Mouse (Mus musculus): ENCODE data around the gene Gm8356. TPM values are rescaled to one million over a fixed set of nuclear protein-coding genes. Genes with fewer than 3 reads are reported as not detected.
"Not testable (repeated sequence)": the region's sequence is repeated elsewhere in the genome, so short reads cannot be mapped to it uniquely, and the experiment has no call there.

Gene Gm8356
- not detected in 2 replicates for polyA plus RNA-seq (2016; fragmentation: Nextera tagmentation; extraction: Ambion mirVana)

DNA sequence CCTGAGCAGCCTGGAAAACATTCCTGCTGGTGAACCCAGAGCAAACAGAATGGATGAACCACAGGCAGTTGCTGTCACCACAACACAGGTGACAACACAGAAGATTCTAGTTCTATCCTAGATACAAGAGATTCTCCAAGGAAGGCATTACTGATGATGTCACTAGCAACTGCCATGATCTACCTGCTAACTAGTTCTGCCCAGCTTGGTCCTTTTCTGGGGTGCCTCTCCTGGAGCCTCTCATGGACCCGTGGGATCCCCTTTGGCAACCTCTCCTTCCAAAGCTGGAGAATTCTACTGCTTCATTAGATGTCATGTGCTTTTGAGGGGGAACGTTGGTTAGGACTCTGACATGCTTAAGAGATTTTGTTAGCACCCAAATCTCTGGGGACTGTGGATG, at the start of gene Gm8356:
TSS of gene Gm8356 (minus strand) at position 101 of the 400 bp plus-strand sequence.
- H3K9me3 ChIP-seq; ATAC-seq (ENCODE audit: insufficient number of reproducible peaks, insufficient read depth, low FRiP score, low TSS enrichment, low read depth); H3K4me2 ChIP-seq; H3K27ac ChIP-seq; H3K9ac ChIP-seq (replicated peaks); H3K4me3 ChIP-seq (replicated peaks); H3K27me3 ChIP-seq; H3K4me1 ChIP-seq (replicated peaks); H3K36me3 ChIP-seq: not testable (repeated sequence)
- 73% methylated on average over 1 of the region's 2 CpGs for WGBS

DNA sequence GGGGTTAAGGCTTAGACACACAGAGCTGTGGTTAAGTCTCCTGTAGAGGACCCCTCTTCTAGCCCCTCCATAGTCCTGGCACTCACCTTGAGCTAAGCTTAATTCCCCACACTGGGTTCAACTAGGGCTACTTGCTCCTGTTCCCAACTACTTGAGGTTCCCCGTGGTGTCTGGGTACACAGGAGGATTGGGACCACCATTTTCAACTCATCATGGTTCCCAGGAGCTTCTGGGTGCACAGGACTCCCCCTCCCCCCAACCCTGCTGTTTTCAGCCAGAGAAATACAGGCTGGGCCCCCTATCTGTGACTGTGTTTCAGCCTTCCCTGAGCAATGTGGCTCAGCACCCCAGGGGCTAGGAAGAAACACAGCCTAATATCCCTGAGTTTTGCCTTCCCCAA, 50.8 kb downstream of the Gm8356 start:
- H3K27ac ChIP-seq; ATAC-seq (ENCODE audit: insufficient number of reproducible peaks, insufficient read depth, low FRiP score, low TSS enrichment, low read depth); H3K4me3 ChIP-seq (replicated peaks); H3K9me3 ChIP-seq; H3K27me3 ChIP-seq; H3K4me2 ChIP-seq; H3K4me1 ChIP-seq (replicated peaks); H3K36me3 ChIP-seq; H3K9ac ChIP-seq (replicated peaks): not testable (repeated sequence)
- WGBS, result 50% methylated on average over 1 of the region's 1 CpGs

DNA sequence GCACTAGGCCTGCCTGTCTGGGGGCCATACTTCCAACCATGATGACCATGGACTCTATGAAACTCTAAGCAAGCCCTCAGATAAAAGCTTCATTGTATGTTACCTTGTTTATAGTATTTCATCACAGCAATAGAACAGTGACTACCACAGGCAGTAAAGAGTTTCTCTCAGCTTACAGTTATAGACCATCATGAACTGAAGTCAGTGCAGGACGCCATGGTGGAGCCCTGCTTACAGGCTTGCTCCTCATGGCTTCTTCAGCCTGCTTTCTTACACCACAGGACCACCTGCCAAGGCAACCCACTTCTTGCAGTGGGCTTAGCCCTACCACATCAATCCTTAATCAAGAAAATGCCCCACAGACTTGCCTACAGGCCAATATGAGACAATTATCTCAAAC, 51.5 kb downstream of the Gm8356 start:
- WGBS, result 75% methylated on average over 1 of the region's 1 CpGs
- ATAC-seq (ENCODE audit: insufficient number of reproducible peaks, insufficient read depth, low FRiP score, low TSS enrichment, low read depth); H3K4me2 ChIP-seq: not testable (repeated sequence)

DNA sequence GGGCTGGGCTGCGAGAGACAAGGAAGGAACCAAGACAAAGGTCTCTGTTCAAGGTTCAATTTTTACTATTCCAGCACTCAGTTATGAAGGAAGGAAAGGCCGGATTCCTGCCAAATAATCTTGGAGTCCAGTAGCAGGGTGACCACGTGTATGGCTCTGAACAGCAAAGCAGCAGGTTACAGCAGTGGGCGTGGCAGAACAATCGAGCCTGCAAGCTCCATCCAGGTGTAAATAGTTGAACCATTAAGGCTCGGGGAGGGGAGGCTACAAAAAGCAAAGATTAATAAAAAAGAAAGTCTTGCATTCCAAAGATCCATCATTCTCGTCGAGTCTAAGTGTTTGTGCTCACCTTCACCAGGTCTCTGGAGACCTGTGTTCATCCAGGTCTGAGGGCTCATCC, 55.0 kb downstream of the Gm8356 start:
- not testable (repeated sequence) for H3K4me2 ChIP-seq; H3K9ac ChIP-seq (replicated peaks); ATAC-seq (ENCODE audit: insufficient number of reproducible peaks, insufficient read depth, low FRiP score, low TSS enrichment, low read depth); H3K27ac ChIP-seq; H3K27me3 ChIP-seq; H3K4me1 ChIP-seq (replicated peaks); H3K9me3 ChIP-seq; H3K4me3 ChIP-seq (replicated peaks); H3K36me3 ChIP-seq
- WGBS, result 82% methylated on average over 8 of the region's 8 CpGs

More for the DNA sequence above, 51.5 kb downstream of the Gm8356 start:
- not testable (repeated sequence) for H3K36me3 ChIP-seq; H3K9me3 ChIP-seq; H3K27ac ChIP-seq; H3K4me3 ChIP-seq (replicated peaks); H3K27me3 ChIP-seq; H3K4me1 ChIP-seq (replicated peaks); H3K9ac ChIP-seq (replicated peaks)

Other genes starting within 250 kb of the Gm8356 start
- not detected in 2 replicates for gene Gm21103, start 232.4 kb downstream of the Gm8356 start, polyA plus RNA-seq (2016; fragmentation: Nextera tagmentation; extraction: Ambion mirVana)
- gene Gm3618, start 193.6 kb downstream of the Gm8356 start, polyA plus RNA-seq (2016; fragmentation: Nextera tagmentation; extraction: Ambion mirVana), result not detected in 2 replicates
- not detected in 2 replicates for gene Gm16440, start 147.0 kb downstream of the Gm8356 start, polyA plus RNA-seq (2016; fragmentation: Nextera tagmentation; extraction: Ambion mirVana)
- 0.99 and 1.3 TPM in 2 replicates for gene Gm3591, start 124.8 kb downstream of the Gm8356 start, polyA plus RNA-seq (2016; fragmentation: Nextera tagmentation; extraction: Ambion mirVana)
- gene Gm3594, start 92.7 kb downstream of the Gm8356 start, polyA plus RNA-seq (2016; fragmentation: Nextera tagmentation; extraction: Ambion mirVana), result not detected in 2 replicates
- 0.31 TPM in 1 of 2 replicates, not detected in the other for gene Gm3629, start 53.3 kb upstream of the Gm8356 start, polyA plus RNA-seq (2016; fragmentation: Nextera tagmentation; extraction: Ambion mirVana)
- gene Gm3460, start 85.1 kb upstream of the Gm8356 start, polyA plus RNA-seq (2016; fragmentation: Nextera tagmentation; extraction: Ambion mirVana), result not detected in 2 replicates
- not detected in 2 replicates for gene Gm10251, start 146.9 kb upstream of the Gm8356 start, polyA plus RNA-seq (2016; fragmentation: Nextera tagmentation; extraction: Ambion mirVana)
- not detected in 2 replicates for gene Gm8050, start 183.0 kb upstream of the Gm8356 start, polyA plus RNA-seq (2016; fragmentation: Nextera tagmentation; extraction: Ambion mirVana)
- 5.6 and 5.7 TPM in 2 replicates for gene Gm3636, start 205.0 kb upstream of the Gm8356 start, polyA plus RNA-seq (2016; fragmentation: Nextera tagmentation; extraction: Ambion mirVana)
- not detected in 2 replicates for gene Gm8362, start 237.1 kb upstream of the Gm8356 start, polyA plus RNA-seq (2016; fragmentation: Nextera tagmentation; extraction: Ambion mirVana)

Data from limb, embryonic 12.5 days (tissue).